Mouse (Mus musculus): Measurements from ENCODE around the gene Cacng1. TPM values are rescaled to one million over a fixed set of nuclear protein-coding genes. Genes with fewer than 3 reads are reported as not detected.

Cacng1 gene
- polyA plus RNA-seq, 1 experiment = 1.4 TPM

- Histone ChIP-seq H3K27ac (ENCODE audit: insufficient read depth, low read depth, low read length) (no peak overlapping the region), H3K4me1 (ENCODE audit: control insufficient read depth, insufficient read depth, low read length) (no peaks in the 10 kb centered on the region), H3K27me3 (replicated peaks; ENCODE audit: control insufficient read depth, insufficient read depth, low read length) (no peaks in the 10 kb centered on the region), H3K36me3 (ENCODE audit: control insufficient read depth, insufficient read depth, low read length) (peaks cover 7% of the 10 kb centered on the region), H3K4me3 (ENCODE audit: insufficient read depth, low read depth, low read length) (no peak overlapping the region)
- 95% methylated on average over 4 of the region's 4 CpGs for WGBS
- no peak for DNase-seq
- TF ChIP-seq POLR2A (IDR thresholded peaks at IDR 0.05; ENCODE audit: low read depth, low read length) = no peak
Measured at GRCm38 (mm10) chr11:107660452-107660851, 55.9 kb downstream of the Cacng1 start.

- Histone ChIP-seq H3K36me3 (ENCODE audit: control insufficient read depth, insufficient read depth, low read length) (peaks cover 5% of the 10 kb centered on the region), H3K27me3 (replicated peaks; ENCODE audit: control insufficient read depth, insufficient read depth, low read length) (no peaks in the 10 kb centered on the region), H3K27ac (ENCODE audit: insufficient read depth, low read depth, low read length) (no peak overlapping the region), H3K4me1 (ENCODE audit: control insufficient read depth, insufficient read depth, low read length) (no peaks in the 10 kb centered on the region), H3K4me3 (ENCODE audit: insufficient read depth, low read depth, low read length) (no peak overlapping the region)
- TF ChIP-seq CTCF (conservative IDR thresholded peaks at IDR 0.05; ENCODE audit: insufficient read depth, insufficient read length, low read depth, low read length) (no peak), POLR2A (IDR thresholded peaks at IDR 0.05; ENCODE audit: low read depth, low read length) (no peak)
- WGBS = 86% methylated on average over 5 of the region's 5 CpGs
- no peak for DNase-seq
Measured at GRCm38 (mm10) chr11:107657117-107657516, 59.2 kb downstream of the Cacng1 start.

- no peaks in the 10 kb centered on the region for H3K27me3 ChIP-seq (replicated peaks; ENCODE audit: control insufficient read depth, insufficient read depth, low read length)
- no peak overlapping the region for H3K4me3 ChIP-seq (ENCODE audit: insufficient read depth, low read depth, low read length)
- peaks cover 5% of the 10 kb centered on the region for H3K36me3 ChIP-seq (ENCODE audit: control insufficient read depth, insufficient read depth, low read length)
- H3K4me1 ChIP-seq (ENCODE audit: control insufficient read depth, insufficient read depth, low read length) = no peaks in the 10 kb centered on the region
- no peak for TF ChIP-seq POLR2A (IDR thresholded peaks at IDR 0.05; ENCODE audit: low read depth, low read length)
- no peak for TF ChIP-seq CTCF (conservative IDR thresholded peaks at IDR 0.05; ENCODE audit: insufficient read depth, insufficient read length, low read depth, low read length)
- H3K27ac ChIP-seq (ENCODE audit: insufficient read depth, low read depth, low read length) = no peak overlapping the region
- WGBS = 91% methylated on average over 4 of the region's 4 CpGs
- DNase-seq = no peak
Measured at GRCm38 (mm10) chr11:107655538-107655937, 60.8 kb downstream of the Cacng1 start.

Other genes starting within 250 kb of the Cacng1 start
- 15.0 and 18.5 TPM in 2 replicates for gene Pitpnc1, start 245.8 kb downstream of the Cacng1 start, polyA plus RNA-seq (2012; rRNA removed)
- 15.1 and 19.9 TPM in 2 replicates for gene Psmd12, start 237.0 kb downstream of the Cacng1 start, polyA plus RNA-seq (2012; rRNA removed)
- 16.3 and 18.8 TPM in 2 replicates for gene Helz, start 168.6 kb downstream of the Cacng1 start, polyA plus RNA-seq (2012; rRNA removed)
- 0.31 and 0.69 TPM in 2 replicates for gene Cacng4, start 78.0 kb upstream of the Cacng1 start, polyA plus RNA-seq (2012; rRNA removed)
- 0.05 and 0.07 TPM in 2 replicates for gene Cacng5, start 198.5 kb upstream of the Cacng1 start, polyA plus RNA-seq (2012; rRNA removed)